Mouse (Mus musculus) MEL (cell line): ENCODE measurements around the gene Gm8909.
"Not testable (repeated sequence)": the region's sequence is repeated elsewhere in the genome, so short reads cannot be mapped to it uniquely, and the experiment has no call there.

Experiments
- CTCF ChIP-seq, 3 experiments: IDR thresholded peaks in 2 of 3; conservative IDR thresholded peaks in 1 of 3; 2 replicates each; pipeline ENCODE4 v1.5.1; 2011 to 2012; ENCODE audit warnings: low read length in 3 of 3, low read depth in 2 of 3, mild to moderate bottlenecking in 2 of 3, improper control_type of control experiment in 1 of 3, inconsistent platforms in 1 of 3, mixed read lengths in 1 of 3, moderate library complexity in 1 of 3; ENCODE audit not compliant: control insufficient read depth in 1 of 3, insufficient read depth in 1 of 3, poor library complexity in 1 of 3, severe bottlenecking in 1 of 3
- E2F4 ChIP-seq: IDR thresholded peaks from 2 replicates; pipeline ENCODE4 v1.6.1; 2011; ENCODE audit warnings: low read depth, low read length, improper control_type of control experiment, borderline replicate concordance
- ELF1 ChIP-seq: IDR thresholded peaks from 2 replicates; pipeline ENCODE4 v1.6.1; 2014; ENCODE audit warnings: low read depth, mild to moderate bottlenecking, inconsistent platforms, low read length, improper control_type of control experiment, moderate library complexity
- EP300 ChIP-seq, 2 experiments: IDR thresholded peaks; 2 replicates each; pipeline ENCODE4 v1.6.1; 2011; ENCODE audit warnings: improper control_type of control experiment in 2 of 2, low read length in 2 of 2, low read depth in 1 of 2, mild to moderate bottlenecking in 1 of 2
- GABPA ChIP-seq: IDR thresholded peaks from 2 replicates; pipeline ENCODE4 v1.6.1; 2012; ENCODE audit warnings: low read depth, mild to moderate bottlenecking, inconsistent platforms, low read length, improper control_type of control experiment, moderate library complexity
- KAT2A ChIP-seq: conservative IDR thresholded peaks from 2 replicates; pipeline ENCODE4 v1.6.1; 2012; ENCODE audit warnings: low read depth, low read length, improper control_type of control experiment, inconsistent platforms
- MAFK ChIP-seq: IDR thresholded peaks from 2 replicates; pipeline ENCODE4 v1.6.1; 2011; ENCODE audit warnings: low read depth, mild to moderate bottlenecking, low read length, improper control_type of control experiment, borderline replicate concordance
- MAX ChIP-seq: IDR thresholded peaks from 2 replicates; pipeline ENCODE4 v1.6.1; 2011; ENCODE audit warnings: low read length, improper control_type of control experiment
- MAZ ChIP-seq: IDR thresholded peaks from 2 replicates; pipeline ENCODE4 v1.6.1; 2012; ENCODE audit warnings: low read depth, mild to moderate bottlenecking, inconsistent platforms, low read length, improper control_type of control experiment
- POLR2A ChIP-seq, 2 experiments: IDR thresholded peaks; 2 replicates each; pipeline ENCODE4 v1.6.1; 2011 to 2012; ENCODE audit warnings: low read length in 2 of 2, mild to moderate bottlenecking in 2 of 2, control low read depth in 1 of 2, improper control_type of control experiment in 1 of 2, low read depth in 1 of 2, moderate library complexity in 1 of 2; ENCODE audit not compliant: control insufficient read depth in 1 of 2, insufficient read depth in 1 of 2, poor library complexity in 1 of 2
- POLR2AphosphoS2 ChIP-seq: IDR thresholded peaks from 2 replicates; pipeline ENCODE4 v1.6.1; 2011; ENCODE audit warnings: low read length, improper control_type of control experiment
- TAL1 ChIP-seq: IDR thresholded peaks from 2 replicates; pipeline ENCODE4 v1.6.1; 2012; ENCODE audit warnings: mild to moderate bottlenecking, inconsistent platforms, low read length, moderate library complexity, mixed read lengths
- ZNF384 ChIP-seq: IDR thresholded peaks from 2 replicates; pipeline ENCODE4 v1.6.1; 2012; ENCODE audit warnings: low read depth, mild to moderate bottlenecking, inconsistent platforms, low read length, improper control_type of control experiment

- TF ChIP-seq CTCF (IDR thresholded peaks at IDR 0.05 in 2 of 3, conservative IDR thresholded peaks at IDR 0.05 in 1 of 3; ENCODE audit: control insufficient read depth in 1 of 3, insufficient read depth in 1 of 3, low read depth in 2 of 3, low read length in 3 of 3, poor library complexity in 1 of 3, severe bottlenecking in 1 of 3); E2F4; MAFK; MAZ; POLR2A (IDR thresholded peaks at IDR 0.05; ENCODE audit: control insufficient read depth in 1 of 2, insufficient read depth in 1 of 2, low read depth in 1 of 2, low read length in 2 of 2, poor library complexity in 1 of 2); EP300 (IDR thresholded peaks at IDR 0.05; ENCODE audit: low read depth in 1 of 2, low read length in 2 of 2); GABPA; MAX; ZNF384; POLR2AphosphoS2; TAL1; ELF1; KAT2A: not testable (repeated sequence)
Observed at GRCm38 (mm10) chr17:36128968-36129817, 39.1 kb downstream of the Gm8909 start, which contains the start of gene Gm7030.
